Mouse (Mus musculus) hindbrain, embryonic 14.5 days (tissue): ENCODE results near the gene Olfr325. TPM values are rescaled to one million over a fixed set of nuclear protein-coding genes. Genes with fewer than 3 reads are reported as not detected.
A peak's percentile ranks its signal among the peaks of the same experiment; 100 is the strongest.
"Not testable (repeated sequence)": the region's sequence is repeated elsewhere in the genome, so short reads cannot be mapped to it uniquely, and the experiment has no call there.

ENCODE experiments used
- ATAC-seq: fragments of 200-750 bp; cut with Nextera tagmentation; 2 replicates; pipeline ENCODE4 v1.8.0; 2017; ENCODE audit warnings: moderate number of reproducible peaks, mild to moderate bottlenecking, moderate TSS enrichment, moderate library complexity; ENCODE audit not compliant: low FRiP score
- DNase-seq: peaks from one replicate; pipeline ENCODE4 v3.0.0-alpha.2; 2015; ENCODE audit warnings: low spot score
- H3K27ac ChIP-seq: fragments of 300-500 bp; sonication (generic); 2 replicates; pipeline ENCODE4 v1.5.1; 2014; ENCODE audit warnings: mild to moderate bottlenecking, moderate library complexity
- H3K27me3 ChIP-seq: fragments of 300-500 bp; sonication (generic); 2 replicates; pipeline ENCODE4 v1.6.1; 2014; ENCODE audit warnings: mild to moderate bottlenecking, low read length, mixed read lengths; ENCODE audit not compliant: control insufficient read depth, insufficient read depth
- H3K36me3 ChIP-seq: fragments of 300-500 bp; sonication (generic); replicated peaks from 2 replicates; pipeline ENCODE4 v1.6.1; 2014; ENCODE audit not compliant: control insufficient read depth, insufficient read depth
- H3K4me1 ChIP-seq: fragments of 300-500 bp; sonication (generic); replicated peaks from 2 replicates; pipeline ENCODE4 v1.6.1; 2014; ENCODE audit warnings: antibody characterized with exemption, low read length, mixed read lengths; ENCODE audit not compliant: control insufficient read depth, insufficient read depth
- H3K4me2 ChIP-seq: fragments of 300-500 bp; sonication (generic); replicated peaks from 2 replicates; pipeline ENCODE4 v1.6.1; 2014; ENCODE audit warnings: mild to moderate bottlenecking, moderate library complexity
- H3K4me3 ChIP-seq: fragments of 300-500 bp; sonication (generic); replicated peaks from 2 replicates; pipeline ENCODE4 v1.5.1; 2014; ENCODE audit warnings: mild to moderate bottlenecking, low read length
- H3K9ac ChIP-seq: fragments of 300-500 bp; sonication (generic); 2 replicates; pipeline ENCODE4 v1.6.1; 2014
- H3K9me3 ChIP-seq: fragments of 300-500 bp; sonication (generic); 2 replicates; pipeline ENCODE4 v1.6.1; 2016; ENCODE audit warnings: low read length; ENCODE audit not compliant: control insufficient read depth
- WGBS: fragments of 180-500 bp; shearing (Covaris S2); extraction: QIAGEN DNeasy Blood & Tissue Kit; methylation state at CpG from one replicate; pipeline ENCODE4 v1.1.7; 2014; 5-methylcytosine and 5-hydroxymethylcytosine counted together
- polyA plus RNA-seq: library from polyadenylated mRNA; unstranded; fragments of >200 nt; fragmentation: Nextera tagmentation; extraction: Ambion mirVana; gene quantifications from 2 replicates; pipeline ENCODE4 v1.2.1, GENCODE M21; 2014

Olfr325 gene
- not detected in 2 replicates for polyA plus RNA-seq

DNA sequence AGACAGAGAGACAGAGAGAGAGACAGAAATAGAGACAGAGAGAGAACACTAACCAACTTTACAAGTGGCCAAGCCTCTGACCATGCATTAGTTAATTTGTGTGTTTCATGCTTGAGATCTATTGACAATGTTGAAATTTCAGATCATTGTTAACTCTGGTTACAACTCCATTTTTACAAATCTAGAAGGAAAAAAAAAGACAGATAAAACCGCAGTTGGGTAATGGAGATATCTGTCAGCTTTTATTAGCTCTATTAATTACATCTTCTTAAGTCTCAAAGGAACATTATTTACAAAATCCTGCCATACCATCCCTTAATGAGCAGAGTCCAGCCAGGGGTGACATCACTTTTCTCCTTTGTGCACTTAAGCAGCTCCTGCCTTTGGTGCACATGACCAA lies at the start of gene Olfr325:
Olfr325 (plus strand) TSS at position 301 of the 400 bp plus-strand sequence.
- H3K4me3 ChIP-seq = no peak within 1 kb of the TSS
- 85% methylated on average over 1 of the region's 1 CpGs for WGBS
- no peak for DNase-seq
- H3K4me2 ChIP-seq = no peak within 1 kb of the TSS
- no peak within 1 kb of the TSS for H3K9ac ChIP-seq
- H3K36me3 ChIP-seq = no peaks in the 10 kb centered on the region
- H3K9me3 ChIP-seq = no peaks in the 10 kb centered on the region
- H3K4me1 ChIP-seq = no peaks in the 10 kb centered on the region
- H3K27ac ChIP-seq = no peak within 1 kb of the TSS
- ATAC-seq = no peak
- H3K27me3 ChIP-seq = no peaks in the 10 kb centered on the region

DNA sequence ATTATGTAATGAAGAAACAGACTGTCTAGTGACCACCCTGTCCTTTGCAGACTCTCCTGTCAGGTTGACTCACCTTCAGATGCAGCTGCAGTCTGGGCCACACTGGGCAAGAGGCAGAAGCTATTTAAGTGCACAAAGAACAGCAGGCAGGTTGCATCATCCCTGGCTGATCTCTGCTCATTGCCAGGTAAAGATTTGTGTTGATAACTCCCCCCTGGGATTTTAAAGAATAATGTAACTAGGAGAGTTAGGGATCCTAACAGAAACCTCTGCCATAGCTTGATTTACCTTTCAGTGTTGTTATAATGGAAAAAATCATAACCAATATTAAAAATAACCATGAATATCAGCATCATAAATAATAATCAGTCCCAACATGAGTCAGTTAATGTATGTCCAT lies 42.8 kb upstream of the Olfr325 start, which contains the start of gene Olfr330:
Olfr330 (minus strand) TSS at position 101 of the 400 bp plus-strand sequence.
- H3K4me3 ChIP-seq, H3K36me3 ChIP-seq, DNase-seq, H3K4me1 ChIP-seq, H3K27me3 ChIP-seq, H3K9ac ChIP-seq, ATAC-seq, H3K9me3 ChIP-seq, H3K4me2 ChIP-seq, H3K27ac ChIP-seq: not testable (repeated sequence)

- no peaks in the 10 kb centered on the region for H3K36me3 ChIP-seq
- no peaks in the 10 kb centered on the region for H3K4me1 ChIP-seq
- no peak within 1 kb of the TSS for H3K4me3 ChIP-seq
- H3K27me3 ChIP-seq = no peaks in the 10 kb centered on the region
- ATAC-seq = no peak
- no peaks in the 10 kb centered on the region for H3K9me3 ChIP-seq
- no peak within 1 kb of the TSS for H3K9ac ChIP-seq
- WGBS = 81% methylated on average over 5 of the region's 5 CpGs
- no peak within 1 kb of the TSS for H3K27ac ChIP-seq
- no peak for DNase-seq
- H3K4me2 ChIP-seq = no peak within 1 kb of the TSS
These were observed 31.2 kb upstream of the Olfr325 start, which contains the start of gene Olfr329-ps for GRCm38 (mm10) chr11:58546322-58546721. Gene Olfr329-ps, minus strand, starts transcription at chr11:58546422.

- no peak within 1 kb of the TSS for H3K4me3 ChIP-seq
- H3K9ac ChIP-seq = no peak within 1 kb of the TSS
- H3K36me3 ChIP-seq = no peaks in the 10 kb centered on the region
- H3K4me1 ChIP-seq = no peaks in the 10 kb centered on the region
- H3K27me3 ChIP-seq = no peaks in the 10 kb centered on the region
- DNase-seq (no peak), ATAC-seq (no peak)
- H3K4me2 ChIP-seq = no peak within 1 kb of the TSS
- no peaks in the 10 kb centered on the region for H3K9me3 ChIP-seq
- no peak within 1 kb of the TSS for H3K27ac ChIP-seq
- 88% methylated on average over 1 of the region's 1 CpGs for WGBS
These were observed 22.0 kb upstream of the Olfr325 start, which contains the start of gene Olfr328 for GRCm38 (mm10) chr11:58555536-58555935. Gene Olfr328, minus strand, starts transcription at chr11:58555636.

DNA sequence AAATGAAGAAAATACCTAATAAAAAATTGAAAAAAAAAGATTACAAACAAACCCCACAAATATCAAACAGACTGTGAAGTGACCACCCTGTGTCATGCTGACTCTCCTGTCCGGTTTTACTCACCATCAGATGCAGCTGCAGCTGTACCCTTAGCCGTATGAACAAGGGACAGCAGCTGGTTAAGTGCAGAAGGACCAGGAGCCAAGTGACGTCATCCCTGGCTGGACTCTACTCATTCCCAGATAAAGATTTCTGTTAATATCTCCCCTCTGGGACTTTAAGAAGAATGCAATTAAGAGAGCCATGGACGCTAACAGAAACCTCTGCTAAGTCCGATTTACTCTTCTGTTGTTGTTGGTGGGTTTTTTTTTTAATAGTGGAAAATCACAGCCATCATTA lies 7.1 kb upstream of the Olfr325 start, which contains the start of gene Olfr224:
Olfr224 (minus strand) TSS at position 149 of the 400 bp plus-strand sequence.
- ATAC-seq (no peak), DNase-seq (no peak)
- Histone ChIP-seq H3K27me3 (no peaks in the 10 kb centered on the region), H3K9ac (no peak within 1 kb of the TSS), H3K36me3 (no peaks in the 10 kb centered on the region), H3K27ac (no peak within 1 kb of the TSS), H3K4me3 (no peak within 1 kb of the TSS), H3K9me3 (no peaks in the 10 kb centered on the region), H3K4me1 (no peaks in the 10 kb centered on the region), H3K4me2 (no peak within 1 kb of the TSS)
- 81% methylated on average over 5 of the region's 5 CpGs for WGBS

DNA sequence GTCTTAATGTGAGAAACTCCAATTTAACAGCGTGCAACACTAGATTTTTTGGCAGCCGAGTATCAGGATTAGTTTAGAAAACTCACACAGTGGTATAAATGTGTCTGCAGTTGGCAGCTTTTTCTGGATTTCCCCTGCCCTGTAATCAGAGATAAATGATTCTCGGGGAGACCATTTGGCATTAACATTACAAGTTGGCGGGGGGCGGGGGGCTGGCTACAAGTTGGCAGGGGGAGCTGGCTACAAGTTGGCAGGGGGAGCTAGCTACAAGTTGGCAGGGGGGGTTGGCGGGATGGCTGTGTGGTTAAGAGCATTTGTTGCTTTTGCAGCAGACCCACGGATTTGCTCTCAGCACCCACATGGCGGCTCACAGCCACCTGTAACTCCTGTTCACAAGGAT lies 1.1 kb downstream of the Olfr325 start:
- 73% methylated on average over 8 of the region's 8 CpGs for WGBS
- H3K9ac ChIP-seq = no peak overlapping the region
- no peaks in the 10 kb centered on the region for H3K4me1 ChIP-seq
- no peaks in the 10 kb centered on the region for H3K27me3 ChIP-seq
- H3K4me3 ChIP-seq = no peak overlapping the region
- H3K27ac ChIP-seq = no peak overlapping the region
- ATAC-seq (no peak), DNase-seq (no peak)
- no peaks in the 10 kb centered on the region for H3K36me3 ChIP-seq
- no peaks in the 10 kb centered on the region for H3K9me3 ChIP-seq
- H3K4me2 ChIP-seq = no peak overlapping the region

DNA sequence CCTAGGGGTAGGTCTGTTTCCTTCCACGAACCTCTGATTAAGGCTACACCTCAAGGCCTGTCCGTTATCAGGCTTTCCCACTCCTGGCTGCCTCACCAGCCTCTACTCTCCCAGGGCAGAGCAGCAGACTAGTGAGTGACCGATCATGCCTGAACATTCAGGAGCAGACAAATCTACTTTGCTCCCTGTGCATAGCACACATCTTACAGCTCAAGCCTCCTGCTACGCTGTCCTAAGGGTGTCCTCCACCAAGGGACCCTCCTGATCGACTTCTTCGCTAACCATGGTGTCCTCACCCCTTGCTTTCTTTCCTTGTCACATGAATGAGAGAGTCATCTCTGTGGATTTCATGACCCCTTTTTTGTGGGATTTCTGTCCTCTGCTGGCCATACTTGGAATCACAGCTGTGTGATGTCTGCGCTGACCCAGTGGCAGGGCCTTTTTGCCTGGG lies 10.4 kb downstream of the Olfr325 start:
- H3K27me3 ChIP-seq = no peaks in the 10 kb centered on the region
- H3K36me3 ChIP-seq = no peaks in the 10 kb centered on the region
- no peak overlapping the region for H3K4me2 ChIP-seq
- H3K4me1 ChIP-seq = no peaks in the 10 kb centered on the region
- no peaks in the 10 kb centered on the region for H3K9me3 ChIP-seq
- H3K4me3 ChIP-seq = no peak overlapping the region
- WGBS = 70% methylated on average over 7 of the region's 7 CpGs
- DNase-seq = peak; percentile 52
- H3K9ac ChIP-seq = no peak overlapping the region
- no peak for ATAC-seq
- H3K27ac ChIP-seq = no peak overlapping the region

- H3K4me1 ChIP-seq = no peaks in the 10 kb centered on the region
- no peaks in the 10 kb centered on the region for H3K9me3 ChIP-seq
- H3K36me3 ChIP-seq = no peaks in the 10 kb centered on the region
- DNase-seq = no peak
- no peak overlapping the region for H3K4me2 ChIP-seq
- no peak overlapping the region for H3K9ac ChIP-seq
- H3K4me3 ChIP-seq = no peak overlapping the region
- ATAC-seq = no peak
- H3K27ac ChIP-seq = no peak overlapping the region
- WGBS = 47% methylated on average over 3 of the region's 3 CpGs
- H3K27me3 ChIP-seq = no peaks in the 10 kb centered on the region
These were observed 11.2 kb downstream of the Olfr325 start for GRCm38 (mm10) chr11:58588620-58589250.

DNA sequence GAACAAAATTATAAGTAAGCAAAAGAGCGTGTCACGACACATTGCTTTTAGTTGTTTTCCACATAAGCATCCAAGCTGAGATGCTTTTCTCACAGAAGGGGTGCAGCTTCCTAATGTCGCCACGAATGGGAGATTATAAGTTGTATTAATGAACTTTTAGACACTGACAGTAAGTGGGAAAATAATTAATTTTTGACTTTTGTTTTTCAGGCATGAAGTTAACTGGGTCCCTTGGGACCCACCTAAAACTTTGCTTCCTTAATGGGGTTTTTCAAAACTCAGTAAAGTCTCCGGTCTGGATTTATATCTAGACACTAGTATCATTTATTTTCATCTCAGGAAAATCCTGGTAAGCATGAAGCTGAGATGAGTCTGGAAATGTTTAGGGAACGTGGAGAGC lies 17.3 kb downstream of the Olfr325 start, which contains the start of gene Olfr324:
Olfr324 (plus strand) TSS at position 301 of the 400 bp plus-strand sequence.
- DNase-seq (no peak), ATAC-seq (no peak)
- H3K4me1 ChIP-seq = no peaks in the 10 kb centered on the region
- 83% methylated on average over 6 of the region's 6 CpGs for WGBS
- H3K27me3 ChIP-seq = no peaks in the 10 kb centered on the region
- no peaks in the 10 kb centered on the region for H3K36me3 ChIP-seq
- H3K9ac ChIP-seq = no peak within 1 kb of the TSS
- no peak within 1 kb of the TSS for H3K4me3 ChIP-seq
- H3K4me2 ChIP-seq = no peak within 1 kb of the TSS
- no peaks in the 10 kb centered on the region for H3K9me3 ChIP-seq
- H3K27ac ChIP-seq = no peak within 1 kb of the TSS
